Mouse (Mus musculus) heart, embryonic 15.5 days (tissue): ENCODE measurements around the gene Mpl. TPM values are rescaled to one million over a fixed set of nuclear protein-coding genes. Genes with fewer than 3 reads are reported as not detected.

Source experiments
- ATAC-seq: fragments of 200-750 bp; cut with Nextera tagmentation; replicated peaks from 2 replicates; pipeline ENCODE4 v1.8.0; 2017; ENCODE audit warnings: low read depth, moderate TSS enrichment; ENCODE audit not compliant: insufficient number of reproducible peaks, insufficient read depth, low FRiP score
- H3K27ac ChIP-seq: fragments of 300-500 bp; sonication (generic); 2 replicates; pipeline ENCODE4 v1.5.1; 2015; ENCODE audit warnings: mild to moderate bottlenecking, inconsistent platforms
- H3K27me3 ChIP-seq: fragments of 300-500 bp; sonication (generic); 2 replicates; pipeline ENCODE4 v1.6.1; 2015; ENCODE audit warnings: inconsistent platforms
- H3K36me3 ChIP-seq: fragments of 300-500 bp; sonication (generic); 2 replicates; pipeline ENCODE4 v1.6.1; 2015; ENCODE audit warnings: mild to moderate bottlenecking, inconsistent platforms
- H3K4me1 ChIP-seq: fragments of 300-500 bp; sonication (generic); replicated peaks from 2 replicates; pipeline ENCODE4 v1.6.1; 2015; ENCODE audit warnings: inconsistent platforms
- H3K4me2 ChIP-seq: fragments of 300-500 bp; sonication (generic); 2 replicates; pipeline ENCODE4 v1.6.1; 2015; ENCODE audit warnings: inconsistent platforms, mild to moderate bottlenecking, moderate library complexity
- H3K4me3 ChIP-seq: fragments of 300-500 bp; sonication (generic); 2 replicates; pipeline ENCODE4 v1.5.1; 2015; ENCODE audit warnings: mild to moderate bottlenecking, inconsistent platforms
- H3K9ac ChIP-seq: fragments of 300-500 bp; sonication (generic); 2 replicates; pipeline ENCODE4 v1.6.1; 2015; ENCODE audit warnings: mild to moderate bottlenecking, inconsistent platforms
- H3K9me3 ChIP-seq: fragments of 300-500 bp; sonication (generic); replicated peaks from 2 replicates; pipeline ENCODE4 v1.6.1; 2016; ENCODE audit warnings: inconsistent platforms
- WGBS: fragments of 180-500 bp; shearing (Covaris S2); methylation state at CpG from one replicate; pipeline ENCODE4 v1.1.7; 2015; ENCODE audit warnings: mixed read lengths; 5-methylcytosine and 5-hydroxymethylcytosine counted together
- polyA plus RNA-seq: library from polyadenylated mRNA; unstranded; fragments of >200 nt; fragmentation: Nextera tagmentation; extraction: Ambion mirVana; gene quantifications from 2 replicates; pipeline ENCODE4 v1.2.1, GENCODE M21; 2015

Gene Mpl
- polyA plus RNA-seq, 1 experiment from 2014 or later = 1.3 TPM

GRCm38 (mm10) chr4:118425374-118425773 is 31.9 kb downstream of the Mpl start:
- H3K27me3 ChIP-seq = no peaks in the 10 kb centered on the region
- H3K4me1 ChIP-seq = peaks cover 27% of the 10 kb centered on the region
- WGBS = 88% methylated on average over 1 of the region's 1 CpGs
- no peak overlapping the region for H3K4me3 ChIP-seq
- H3K36me3 ChIP-seq = peaks cover 9% of the 10 kb centered on the region; the same call in 1 of the 2 replicates
- no peak for ATAC-seq
- H3K4me2 ChIP-seq = no peak overlapping the region
- no peaks in the 10 kb centered on the region for H3K9me3 ChIP-seq
- no peak overlapping the region for H3K27ac ChIP-seq
- no peak overlapping the region for H3K9ac ChIP-seq

DNA sequence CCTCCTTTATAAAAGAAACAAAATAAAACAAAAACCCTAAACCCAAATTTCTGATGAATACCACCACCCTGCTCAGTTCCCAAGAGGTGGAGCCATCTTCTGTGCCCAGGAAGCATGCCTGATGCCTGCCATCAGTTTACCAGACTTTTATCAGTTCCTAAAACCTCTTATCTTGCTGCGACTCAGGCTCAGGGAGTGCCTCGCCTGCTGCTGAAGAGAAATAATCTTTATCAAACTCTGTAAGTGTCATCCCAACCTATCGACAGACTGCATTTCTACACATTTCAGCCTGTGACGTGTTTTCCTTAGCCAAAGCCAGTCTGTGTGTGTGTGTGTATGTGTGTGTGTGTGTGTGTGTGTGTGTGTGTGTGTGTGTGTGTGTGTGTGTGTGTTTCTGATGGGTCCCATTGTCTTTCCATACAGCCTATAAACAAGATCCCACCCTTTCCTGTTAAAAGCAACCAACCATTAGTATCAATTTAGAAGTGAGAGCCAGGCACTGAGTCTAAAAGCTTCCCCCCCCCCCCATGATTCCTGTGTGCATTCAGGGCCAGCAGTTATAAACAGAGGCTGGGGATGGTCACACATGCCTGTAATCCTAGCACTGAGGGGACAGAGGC is 32.7 kb downstream of the Mpl start:
- peaks cover 8% of the 10 kb centered on the region; the same call in 1 of the 2 replicates for H3K36me3 ChIP-seq
- no peak overlapping the region for H3K9ac ChIP-seq
- no peak overlapping the region for H3K4me2 ChIP-seq
- peaks cover 22% of the 10 kb centered on the region for H3K4me1 ChIP-seq
- 46% methylated on average over 4 of the region's 4 CpGs for WGBS
- no peaks in the 10 kb centered on the region for H3K27me3 ChIP-seq
- no peak overlapping the region for H3K4me3 ChIP-seq
- no peaks in the 10 kb centered on the region for H3K9me3 ChIP-seq
- no peak overlapping the region for H3K27ac ChIP-seq
- ATAC-seq = no peak

DNA sequence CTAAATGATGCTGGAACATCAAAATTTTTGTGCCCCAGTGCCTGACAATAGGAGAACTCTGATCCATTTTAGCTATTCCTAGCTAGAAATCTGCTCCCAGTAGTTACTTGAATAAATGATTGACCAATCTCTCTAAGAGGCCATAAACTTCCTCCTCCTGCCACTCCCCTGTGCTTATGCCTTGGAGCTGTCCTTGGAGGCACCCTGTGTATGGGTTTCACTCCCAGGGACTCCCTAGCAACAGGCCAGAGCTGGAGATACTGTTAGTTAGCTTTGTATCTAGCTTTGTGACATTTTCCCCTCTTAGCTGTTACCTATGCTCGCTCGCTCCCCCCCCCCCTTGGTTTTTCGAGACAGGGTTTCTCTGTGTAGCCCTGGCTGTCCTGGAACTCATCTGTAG is 35.9 kb downstream of the Mpl start:
- Histone ChIP-seq H3K9ac (no peak overlapping the region), H3K9me3 (no peaks in the 10 kb centered on the region), H3K4me3 (no peak overlapping the region), H3K27ac (no peak overlapping the region), H3K4me2 (no peak overlapping the region), H3K36me3 (peaks cover 30% of the 10 kb centered on the region), H3K27me3 (no peaks in the 10 kb centered on the region), H3K4me1 (no peaks in the 10 kb centered on the region)
- WGBS = 93% methylated on average over 3 of the region's 3 CpGs
- ATAC-seq = no peak

GRCm38 (mm10) chr4:118417112-118417797 is 40.1 kb downstream of the Mpl start:
- Histone ChIP-seq H3K4me3 (no peak overlapping the region), H3K4me1 (no peaks in the 10 kb centered on the region), H3K9me3 (no peaks in the 10 kb centered on the region), H3K36me3 (peaks cover 71% of the 10 kb centered on the region), H3K4me2 (no peak overlapping the region), H3K27me3 (no peaks in the 10 kb centered on the region), H3K9ac (no peak overlapping the region), H3K27ac (no peak overlapping the region)
- no peak for ATAC-seq
- WGBS = 83% methylated on average over 13 of the region's 13 CpGs

DNA sequence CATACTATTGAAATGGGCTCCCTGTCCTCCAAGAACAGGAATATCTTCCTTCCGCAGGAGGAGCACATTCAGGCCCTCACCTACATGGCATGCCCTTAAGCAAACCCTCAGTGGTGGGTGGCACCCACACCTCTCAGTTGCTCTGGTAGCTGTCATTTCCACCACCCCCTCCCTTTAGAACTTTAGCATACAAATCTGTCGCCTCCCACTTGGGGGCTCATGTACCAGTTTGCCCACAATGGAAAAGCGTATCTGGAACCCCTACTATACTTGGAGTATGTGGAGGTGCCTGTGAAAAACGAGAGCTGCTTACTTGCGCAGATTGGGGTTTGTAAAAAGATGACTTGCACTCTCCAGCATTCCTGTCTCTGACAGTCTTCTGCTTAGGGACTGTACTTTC is 41.0 kb downstream of the Mpl start:
- peaks cover 78% of the 10 kb centered on the region for H3K36me3 ChIP-seq

GRCm38 (mm10) chr4:118415779-118416178 is 41.5 kb downstream of the Mpl start:
- no peaks in the 10 kb centered on the region for H3K27me3 ChIP-seq
- H3K4me1 ChIP-seq = no peaks in the 10 kb centered on the region
- no peak overlapping the region for H3K4me2 ChIP-seq
- ATAC-seq = no peak
- no peaks in the 10 kb centered on the region for H3K9me3 ChIP-seq
- H3K36me3 ChIP-seq = peaks cover 80% of the 10 kb centered on the region
- H3K27ac ChIP-seq = no peak overlapping the region
- no peak overlapping the region for H3K9ac ChIP-seq
- H3K4me3 ChIP-seq = no peak overlapping the region
- 61% methylated on average over 2 of the region's 2 CpGs for WGBS

More for the DNA sequence above, 41.0 kb downstream of the Mpl start:
- Histone ChIP-seq H3K9me3 (no peaks in the 10 kb centered on the region), H3K27me3 (no peaks in the 10 kb centered on the region), H3K27ac (no peak overlapping the region), H3K4me1 (no peaks in the 10 kb centered on the region), H3K9ac (no peak overlapping the region), H3K4me3 (no peak overlapping the region), H3K4me2 (no peak overlapping the region)
- 87% methylated on average over 5 of the region's 5 CpGs for WGBS
- ATAC-seq = no peak

DNA sequence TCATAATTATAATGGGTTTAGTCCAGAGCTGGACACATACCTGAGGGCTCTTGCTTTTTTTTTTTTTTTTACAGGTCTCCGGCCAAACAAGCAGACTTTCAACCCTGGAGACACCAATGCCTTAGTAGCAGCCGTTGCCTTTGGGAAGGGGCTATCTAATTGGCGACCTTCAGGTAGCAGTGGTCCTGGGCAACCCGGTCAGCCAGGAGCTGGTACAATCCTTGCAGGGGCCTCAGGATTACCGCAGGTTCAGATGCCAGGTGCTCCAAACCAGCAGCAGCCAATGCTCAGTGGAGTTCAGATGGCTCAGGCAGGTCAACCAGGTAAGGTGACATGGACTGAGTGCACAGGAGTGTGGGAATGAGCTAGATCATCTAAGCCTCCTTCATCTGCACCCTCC is 43.8 kb downstream of the Mpl start:
- Histone ChIP-seq H3K4me1 (peaks cover 9% of the 10 kb centered on the region), H3K4me3 (no peak overlapping the region), H3K4me2 (no peak overlapping the region), H3K27me3 (no peaks in the 10 kb centered on the region), H3K36me3 (peaks cover 78% of the 10 kb centered on the region), H3K27ac (no peak overlapping the region), H3K9me3 (no peaks in the 10 kb centered on the region), H3K9ac (no peak overlapping the region)
- ATAC-seq = no peak
- WGBS = 89% methylated on average over 5 of the region's 5 CpGs

GRCm38 (mm10) chr4:118410871-118411270 is 46.4 kb downstream of the Mpl start:
- no peak for ATAC-seq
- 91% methylated on average over 5 of the region's 5 CpGs for WGBS
- Histone ChIP-seq H3K36me3 (peaks cover 53% of the 10 kb centered on the region), H3K9me3 (no peaks in the 10 kb centered on the region), H3K9ac (no peak overlapping the region), H3K4me3 (no peak overlapping the region), H3K4me1 (peaks cover 17% of the 10 kb centered on the region), H3K27me3 (no peaks in the 10 kb centered on the region), H3K27ac (no peak overlapping the region), H3K4me2 (no peak overlapping the region)

DNA sequence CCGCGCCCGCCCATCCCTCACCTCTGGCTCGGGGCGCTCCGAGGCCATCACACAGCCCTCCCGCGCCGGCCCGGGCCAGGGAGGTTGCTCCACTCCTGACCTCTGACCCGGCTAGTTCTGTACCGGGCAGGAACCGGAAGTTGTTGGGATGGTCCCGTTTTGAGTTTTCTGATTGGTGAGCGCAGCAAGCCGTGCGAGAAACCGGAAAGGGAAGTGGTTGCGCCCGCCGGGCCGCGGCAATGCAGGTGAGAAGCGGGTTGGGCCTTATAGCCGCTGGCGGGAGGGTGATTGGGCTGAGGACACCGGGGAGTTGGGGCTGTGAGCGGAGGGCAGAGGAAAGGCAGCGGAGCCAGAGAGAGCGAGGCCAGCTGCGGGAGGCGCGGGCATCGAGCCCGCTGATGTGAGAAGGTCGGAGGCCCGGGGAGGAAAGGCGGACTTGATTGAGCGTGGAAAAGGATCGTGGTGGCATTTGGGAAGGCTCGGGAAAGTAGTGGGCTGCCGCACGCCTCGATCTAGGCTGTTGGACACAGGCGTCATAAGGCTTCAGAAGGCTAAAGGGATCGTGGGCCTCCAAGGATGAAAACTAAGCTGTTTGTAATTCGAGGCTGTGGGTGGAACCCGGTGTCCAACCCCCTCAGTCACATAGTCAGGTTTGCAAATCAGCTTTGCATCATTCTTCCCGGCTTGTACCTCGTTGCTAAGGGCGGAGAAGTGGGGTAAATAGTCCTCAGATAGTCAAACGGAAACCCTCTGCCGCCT is 48.0 kb downstream of the Mpl start, which contains the start of the genes Szt2 and Med8:
TSS of gene Szt2 (minus strand) at position 132 of the 759 bp plus-strand sequence.
TSS of gene Med8 (plus strand) at position 196 of the 759 bp plus-strand sequence.
- peaks cover 17% of the 10 kb centered on the region for H3K4me1 ChIP-seq
- H3K27ac ChIP-seq = peak within 1 kb of the TSS; percentile 65
- H3K4me3 ChIP-seq = peak within 1 kb of the TSS; percentile 71
- peak within 1 kb of the TSS; percentile 81 for H3K4me2 ChIP-seq
- under 1% methylated on average over 53 of the region's 53 CpGs for WGBS
- peak; percentile 93 for ATAC-seq
- peaks cover 45% of the 10 kb centered on the region for H3K36me3 ChIP-seq
- no peaks in the 10 kb centered on the region for H3K27me3 ChIP-seq
- H3K9me3 ChIP-seq = no peaks in the 10 kb centered on the region
- peak within 1 kb of the TSS; percentile 85 for H3K9ac ChIP-seq

GRCm38 (mm10) chr4:118402701-118403100 is 54.6 kb downstream of the Mpl start:
- Histone ChIP-seq H3K36me3 (peaks cover 57% of the 10 kb centered on the region), H3K9ac (no peak overlapping the region), H3K4me2 (no peak overlapping the region), H3K4me3 (no peak overlapping the region), H3K4me1 (no peaks in the 10 kb centered on the region; the same call in 1 of the 2 replicates), H3K27me3 (no peaks in the 10 kb centered on the region), H3K27ac (no peak overlapping the region), H3K9me3 (no peaks in the 10 kb centered on the region)
- ATAC-seq = no peak
- 90% methylated on average over 12 of the region's 12 CpGs for WGBS

DNA sequence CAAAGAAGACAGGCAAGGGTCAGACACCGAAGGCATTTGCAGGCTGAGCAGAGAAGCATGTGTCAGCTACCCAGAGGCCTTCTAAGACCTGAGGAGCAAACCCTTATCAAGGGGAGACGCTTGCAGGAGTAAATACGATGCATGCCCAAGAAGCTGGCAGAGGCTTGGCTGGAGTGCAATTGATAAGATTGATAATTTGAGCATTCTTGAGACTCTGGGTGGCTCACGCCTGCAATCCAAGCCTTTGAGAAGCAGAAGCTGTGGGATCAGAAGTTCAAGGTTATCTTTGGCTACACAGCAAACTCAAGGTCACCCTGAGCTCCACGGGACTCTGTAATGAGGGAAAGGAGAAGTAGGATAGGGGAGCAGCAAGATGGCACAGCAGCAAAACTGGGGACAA is 55.4 kb downstream of the Mpl start:
- WGBS = 58% methylated on average over 5 of the region's 5 CpGs
- H3K27ac ChIP-seq = no peak overlapping the region
- no peak overlapping the region for H3K4me2 ChIP-seq
- no peaks in the 10 kb centered on the region for H3K9me3 ChIP-seq
- ATAC-seq = no peak
- no peak overlapping the region for H3K9ac ChIP-seq
- H3K36me3 ChIP-seq = peaks cover 58% of the 10 kb centered on the region
- no peak overlapping the region for H3K4me3 ChIP-seq
- no peaks in the 10 kb centered on the region; the same call in 1 of the 2 replicates for H3K4me1 ChIP-seq
- no peaks in the 10 kb centered on the region for H3K27me3 ChIP-seq
